Mouse (Mus musculus) G1E (cell line): ENCODE data around the gene Dhrs11.

ENCODE experiments used
- CTCF ChIP-seq: IDR thresholded peaks from 2 replicates; pipeline ENCODE4 v1.5.1; 2012; ENCODE audit warnings: low read depth, low read length, inconsistent platforms, mixed read lengths
- GATA1 ChIP-seq: IDR thresholded peaks from 2 replicates; pipeline ENCODE4 v1.6.1; 2012; ENCODE audit warnings: borderline replicate concordance, low read length, inconsistent platforms, mixed read lengths
- GATA2 ChIP-seq: IDR thresholded peaks from 2 replicates; pipeline ENCODE4 v1.6.1; 2012; ENCODE audit warnings: low read depth, low read length, inconsistent platforms, borderline replicate concordance
- POLR2AphosphoS5 ChIP-seq: IDR thresholded peaks from 2 replicates; pipeline ENCODE4 v1.6.1; 2012; ENCODE audit warnings: low read depth, low read length, inconsistent platforms; ENCODE audit not compliant: insufficient replicate concordance

DNA sequence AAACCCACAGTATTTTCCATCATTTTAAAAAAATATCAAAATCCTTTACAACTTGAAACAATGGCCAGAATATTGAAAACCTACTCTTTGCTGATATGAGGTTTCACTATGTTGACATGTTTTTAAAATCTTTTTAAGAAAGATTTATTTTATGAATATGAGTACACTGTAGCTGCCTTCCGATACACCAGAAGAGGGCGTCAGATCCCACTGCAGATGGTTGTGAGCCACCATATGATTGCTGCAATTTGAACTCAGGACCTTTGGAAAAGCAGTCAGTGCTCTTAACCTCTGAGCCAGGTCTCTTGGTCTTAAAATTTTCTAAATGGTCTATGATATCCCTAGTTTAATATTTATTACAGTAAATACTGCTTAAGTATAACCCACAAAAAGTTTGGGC is 10.5 kb upstream of the Dhrs11 start:
- TF ChIP-seq CTCF (no peak), POLR2AphosphoS5 (no peak), GATA1 (no peak), GATA2 (no peak)
